In genomic region chr9:103066845-103067244, GRCm38 (mm10) we compare ENCODE assay signal across 17 mouse cellular contexts. TPM values are rescaled to one million over a fixed set of nuclear protein-coding genes. Genes with fewer than 3 reads are reported as not detected.
A peak's percentile ranks its signal among the peaks of the same experiment; 100 is the strongest.
DNase-seq lines count a peak whose midpoint lies in the region; ATAC-seq lines count a peak whose summit lies in the region.
"Had no signal": no experiment of that assay in that cellular context is flagged by ENCODE, and none has a peak within 500 bp of the region (broad histone marks: within the 10 kb centered on the region; RNA-seq: fewer than 3 reads in every experiment).

No protein-coding gene starts in this region.

- no peak overlapping the region for H3K4me2 ChIP-seq in hindbrain, embryonic 16.5 days (ENCODE audit: low read length)
- H3K4me2 ChIP-seq in hindbrain, embryonic 13.5 days, result no peak overlapping the region
- peak overlapping the region; percentile 20; the same call in 1 of the 2 replicates for H3K4me2 ChIP-seq in embryonic facial prominence, embryonic 13.5 days
- H3K4me2 ChIP-seq in limb, embryonic 15.5 days, result no peak overlapping the region
- H3K4me2 ChIP-seq: liver, embryonic 13.5 days had no signal

- H3K4me1 ChIP-seq in hindbrain, embryonic 16.5 days (ENCODE audit: control insufficient read depth, insufficient read depth, low read depth, low read length), result peaks cover 7% of the 10 kb centered on the region
- no peaks in the 10 kb centered on the region for H3K4me1 ChIP-seq in hindbrain, embryonic 13.5 days (replicated peaks)
- peaks cover 24% of the 10 kb centered on the region for H3K4me1 ChIP-seq in embryonic facial prominence, embryonic 13.5 days
- peaks cover 12% of the 10 kb centered on the region for H3K4me1 ChIP-seq in limb, embryonic 15.5 days
- H3K4me1 ChIP-seq: liver, embryonic 13.5 days; megakaryocyte, embryonic 14.5 days had no signal

- no peak overlapping the region for H3K4me3 ChIP-seq in hindbrain, embryonic 16.5 days (ENCODE audit: low read length)
- no peak overlapping the region for H3K4me3 ChIP-seq in hindbrain, embryonic 13.5 days
- no peak overlapping the region for H3K4me3 ChIP-seq in embryonic facial prominence, embryonic 13.5 days
- H3K4me3 ChIP-seq in limb, embryonic 15.5 days, result no peak overlapping the region
- H3K4me3 ChIP-seq: liver, embryonic 13.5 days; megakaryocyte, embryonic 14.5 days had no signal

- peak; percentile 72 for ATAC-seq in hindbrain, embryonic 16.5 days
- ATAC-seq in hindbrain, embryonic 13.5 days (ENCODE audit: low FRiP score), result no peak
- peak; percentile 68; the same call in 1 of the 2 replicates for ATAC-seq in embryonic facial prominence, embryonic 13.5 days (ENCODE audit: insufficient number of reproducible peaks, insufficient read depth, low FRiP score, low TSS enrichment, low read depth)
- ATAC-seq in limb, embryonic 15.5 days (ENCODE audit: insufficient number of reproducible peaks, low FRiP score, low TSS enrichment, low read depth), result 0 out of 2 replicates have a peak, but pooled peaks have one; percentile 40
- ATAC-seq: intestine, embryonic 16.5 days; lung, postnatal 0 days had no signal

- H3K27me3 ChIP-seq in hindbrain, embryonic 16.5 days (replicated peaks; ENCODE audit: control insufficient read depth, insufficient read depth, low read length), result no peaks in the 10 kb centered on the region
- H3K27me3 ChIP-seq in hindbrain, embryonic 13.5 days, result no peaks in the 10 kb centered on the region
- no peaks in the 10 kb centered on the region for H3K27me3 ChIP-seq in embryonic facial prominence, embryonic 13.5 days
- H3K27me3 ChIP-seq in limb, embryonic 15.5 days, result no peaks in the 10 kb centered on the region
- H3K27me3 ChIP-seq: liver, embryonic 13.5 days had no signal

- H3K27ac ChIP-seq in hindbrain, embryonic 16.5 days (ENCODE audit: low read depth, low read length), result no peak overlapping the region
- no peak overlapping the region for H3K27ac ChIP-seq in hindbrain, embryonic 13.5 days
- H3K27ac ChIP-seq in embryonic facial prominence, embryonic 13.5 days, result peak overlapping the region; percentile 78
- H3K27ac ChIP-seq in limb, embryonic 15.5 days, result peak overlapping the region; percentile 33; the same call in 1 of the 2 replicates
- H3K27ac ChIP-seq: liver, embryonic 13.5 days had no signal

- no peaks in the 10 kb centered on the region for H3K9me3 ChIP-seq in hindbrain, embryonic 16.5 days (ENCODE audit: control insufficient read depth, low read length)
- no peaks in the 10 kb centered on the region for H3K9me3 ChIP-seq in hindbrain, embryonic 13.5 days
- H3K9me3 ChIP-seq in embryonic facial prominence, embryonic 13.5 days, result 0 out of 2 replicates have a peak, but pooled peaks cover 3% of the 10 kb centered on the region
- no peaks in the 10 kb centered on the region for H3K9me3 ChIP-seq in limb, embryonic 15.5 days
- H3K9me3 ChIP-seq: liver, embryonic 13.5 days had no signal

- peak; percentile 55 to 61 for DNase-seq in right cerebral cortex, postnatal 10 days (ENCODE audit: low spot score in 2 of 2)
- DNase-seq in right cerebral cortex, postnatal 25 days, result no peak
- DNase-seq in embryo, embryonic 10 days (ENCODE audit: low spot score), result no peak
- no peak for DNase-seq in gastrocnemius, postnatal 4 days (ENCODE audit: low spot score in 2 of 2)
- DNase-seq: adrenal gland, postnatal 25 days; gastrocnemius, postnatal 10 days; kidney, postnatal 10 days; liver, embryonic 13.5 days; right cerebral cortex, adult 18-20 months; thymus, postnatal 4 days had no signal

- H3K9ac ChIP-seq in hindbrain, embryonic 16.5 days (ENCODE audit: low read depth, low read length), result no peak overlapping the region
- no peak overlapping the region for H3K9ac ChIP-seq in hindbrain, embryonic 13.5 days
- no peak overlapping the region for H3K9ac ChIP-seq in embryonic facial prominence, embryonic 13.5 days
- no peak overlapping the region for H3K9ac ChIP-seq in limb, embryonic 15.5 days
- H3K9ac ChIP-seq: liver, embryonic 13.5 days had no signal

- WGBS in hindbrain, embryonic 16.5 days, result 64% methylated on average over 8 of the region's 8 CpGs
- WGBS in hindbrain, embryonic 13.5 days, result 77% methylated on average over 8 of the region's 8 CpGs
- WGBS in embryonic facial prominence, embryonic 13.5 days, result 23% methylated on average over 8 of the region's 8 CpGs
- 54% methylated on average over 8 of the region's 8 CpGs for WGBS in limb, embryonic 15.5 days

- no peaks in the 10 kb centered on the region for H3K36me3 ChIP-seq in hindbrain, embryonic 16.5 days (ENCODE audit: control insufficient read depth, insufficient read depth, low read length)
- no peaks in the 10 kb centered on the region for H3K36me3 ChIP-seq in hindbrain, embryonic 13.5 days
- no peaks in the 10 kb centered on the region for H3K36me3 ChIP-seq in embryonic facial prominence, embryonic 13.5 days
- H3K36me3 ChIP-seq in limb, embryonic 15.5 days, result no peaks in the 10 kb centered on the region
- H3K36me3 ChIP-seq: liver, embryonic 13.5 days had no signal

RNA-seq across cellular contexts. Expression of gene Rab6b, which starts 44.7 kb away (rescaled TPM):
- polyA plus RNA-seq in hindbrain, embryonic 16.5 days (2015; fragmentation: Nextera tagmentation; extraction: Ambion mirVana), result 137 and 140 TPM in 2 replicates
- 80.2 and 83.1 TPM in 2 replicates for polyA plus RNA-seq in hindbrain, embryonic 13.5 days (2015; fragmentation: Nextera tagmentation; extraction: Ambion mirVana)
- 7.7 and 8.1 TPM in 2 replicates for polyA plus RNA-seq in embryonic facial prominence, embryonic 13.5 days (2015; fragmentation: Nextera tagmentation; extraction: Ambion mirVana)
- polyA plus RNA-seq in limb, embryonic 15.5 days (2015; fragmentation: Nextera tagmentation; extraction: Ambion mirVana), result 5.7 and 7.8 TPM in 2 replicates
- total RNA-seq in gastrocnemius, postnatal 4 days (2021), result 1 to 10 TPM; 1.7 to 2.6 TPM

Comparison
In these comparisons a context has a peak if more than half of its experiments do, and no peak if none do; other contexts are left out.
1. DNase-seq: peak in right cerebral cortex, postnatal 10 days (2 of 2); none in right cerebral cortex, postnatal 25 days (single experiment), embryo, embryonic 10 days (single experiment) and gastrocnemius, postnatal 4 days (0 of 2).
2. H3K27ac ChIP-seq: peak in embryonic facial prominence, embryonic 13.5 days (single experiment) and limb, embryonic 15.5 days (single experiment); none in hindbrain, embryonic 16.5 days (single experiment) and hindbrain, embryonic 13.5 days (single experiment).